Mouse (Mus musculus): Measurements from ENCODE around the gene Tm6sf1. TPM values are rescaled to one million over a fixed set of nuclear protein-coding genes. Genes with fewer than 3 reads are reported as not detected.
A peak's percentile ranks its signal among the peaks of the same experiment; 100 is the strongest.

Gene Tm6sf1
- polyA plus RNA-seq, 1 experiment from 2014 or later: 14.3 TPM

- H3K4me1 ChIP-seq (ENCODE audit: insufficient read depth, low read length): no peaks in the 10 kb centered on the region
- H3K36me3 ChIP-seq (ENCODE audit: insufficient read depth, low read length): no peaks in the 10 kb centered on the region; the same call in 1 of the 2 replicates
- no peaks in the 10 kb centered on the region; the same call in 1 of the 2 replicates for H3K9me3 ChIP-seq (ENCODE audit: low read length)
- no peaks in the 10 kb centered on the region for H3K27me3 ChIP-seq (ENCODE audit: insufficient read depth, low read length)
- WGBS: 47% methylated on average over 1 of the region's 1 CpGs
- no peak for ATAC-seq (ENCODE audit: low FRiP score, low TSS enrichment)
- no peak overlapping the region for H3K4me2 ChIP-seq (replicated peaks; ENCODE audit: low read depth, low read length)
- H3K27ac ChIP-seq (ENCODE audit: low read length): no peak overlapping the region
- no peak overlapping the region for H3K4me3 ChIP-seq (ENCODE audit: low read length)
- H3K9ac ChIP-seq (replicated peaks; ENCODE audit: low read length): no peak overlapping the region
Observed at GRCm38 (mm10) chr7:81873807-81874206, 15.0 kb downstream of the Tm6sf1 start.

GRCm38 (mm10) chr7:81874636-81875035, 15.8 kb downstream of the Tm6sf1 start:
- Histone ChIP-seq H3K4me2 (replicated peaks; ENCODE audit: low read depth, low read length) (no peak overlapping the region), H3K36me3 (ENCODE audit: insufficient read depth, low read length) (no peaks in the 10 kb centered on the region; the same call in 1 of the 2 replicates), H3K27me3 (ENCODE audit: insufficient read depth, low read length) (no peaks in the 10 kb centered on the region), H3K4me3 (ENCODE audit: low read length) (no peak overlapping the region), H3K4me1 (ENCODE audit: insufficient read depth, low read length) (no peaks in the 10 kb centered on the region), H3K27ac (ENCODE audit: low read length) (no peak overlapping the region), H3K9ac (replicated peaks; ENCODE audit: low read length) (no peak overlapping the region), H3K9me3 (ENCODE audit: low read length) (no peaks in the 10 kb centered on the region; the same call in 1 of the 2 replicates)
- ATAC-seq (ENCODE audit: low FRiP score, low TSS enrichment): no peak
- 73% methylated on average over 6 of the region's 6 CpGs for WGBS

- ATAC-seq (ENCODE audit: low FRiP score, low TSS enrichment): no peak
- H3K36me3 ChIP-seq (ENCODE audit: insufficient read depth, low read length): no peaks in the 10 kb centered on the region; the same call in 1 of the 2 replicates
- H3K4me1 ChIP-seq (ENCODE audit: insufficient read depth, low read length): no peaks in the 10 kb centered on the region
- WGBS: 71% methylated on average over 9 of the region's 9 CpGs
- H3K27me3 ChIP-seq (ENCODE audit: insufficient read depth, low read length): no peaks in the 10 kb centered on the region
- H3K9ac ChIP-seq (replicated peaks; ENCODE audit: low read length): no peak overlapping the region
- no peaks in the 10 kb centered on the region for H3K9me3 ChIP-seq (ENCODE audit: low read length)
- H3K4me3 ChIP-seq (ENCODE audit: low read length): no peak overlapping the region
- no peak overlapping the region for H3K4me2 ChIP-seq (replicated peaks; ENCODE audit: low read depth, low read length)
- no peak overlapping the region for H3K27ac ChIP-seq (ENCODE audit: low read length)
Observed at GRCm38 (mm10) chr7:81875372-81875771, 16.6 kb downstream of the Tm6sf1 start.

GRCm38 (mm10) chr7:81880286-81880685, 21.5 kb downstream of the Tm6sf1 start:
- Histone ChIP-seq H3K4me1 (ENCODE audit: insufficient read depth, low read length) (no peaks in the 10 kb centered on the region), H3K9me3 (ENCODE audit: low read length) (no peaks in the 10 kb centered on the region), H3K4me2 (replicated peaks; ENCODE audit: low read depth, low read length) (no peak overlapping the region), H3K27ac (ENCODE audit: low read length) (no peak overlapping the region), H3K36me3 (ENCODE audit: insufficient read depth, low read length) (no peaks in the 10 kb centered on the region), H3K4me3 (ENCODE audit: low read length) (no peak overlapping the region), H3K9ac (replicated peaks; ENCODE audit: low read length) (no peak overlapping the region), H3K27me3 (ENCODE audit: insufficient read depth, low read length) (no peaks in the 10 kb centered on the region)
- ATAC-seq (ENCODE audit: low FRiP score, low TSS enrichment): no peak
- 83% methylated on average over 5 of the region's 5 CpGs for WGBS

- Histone ChIP-seq H3K9ac (replicated peaks; ENCODE audit: low read length) (no peak overlapping the region), H3K4me3 (ENCODE audit: low read length) (no peak overlapping the region), H3K4me2 (replicated peaks; ENCODE audit: low read depth, low read length) (no peak overlapping the region), H3K27me3 (ENCODE audit: insufficient read depth, low read length) (no peaks in the 10 kb centered on the region), H3K4me1 (ENCODE audit: insufficient read depth, low read length) (no peaks in the 10 kb centered on the region), H3K36me3 (ENCODE audit: insufficient read depth, low read length) (no peaks in the 10 kb centered on the region), H3K9me3 (ENCODE audit: low read length) (no peaks in the 10 kb centered on the region), H3K27ac (ENCODE audit: low read length) (no peak overlapping the region)
- 78% methylated on average over 4 of the region's 4 CpGs for WGBS
- no peak for ATAC-seq (ENCODE audit: low FRiP score, low TSS enrichment)
Observed at GRCm38 (mm10) chr7:81880797-81881196, 22.0 kb downstream of the Tm6sf1 start.

- Histone ChIP-seq H3K4me3 (ENCODE audit: low read length) (no peak overlapping the region), H3K9me3 (ENCODE audit: low read length) (no peaks in the 10 kb centered on the region), H3K9ac (replicated peaks; ENCODE audit: low read length) (no peak overlapping the region), H3K4me2 (replicated peaks; ENCODE audit: low read depth, low read length) (no peak overlapping the region), H3K27ac (ENCODE audit: low read length) (no peak overlapping the region), H3K4me1 (ENCODE audit: insufficient read depth, low read length) (no peaks in the 10 kb centered on the region), H3K36me3 (ENCODE audit: insufficient read depth, low read length) (0 out of 2 replicates have a peak, but pooled peaks cover 2% of the 10 kb centered on the region), H3K27me3 (ENCODE audit: insufficient read depth, low read length) (no peaks in the 10 kb centered on the region)
- ATAC-seq (ENCODE audit: low FRiP score, low TSS enrichment): no peak
- WGBS: 86% methylated on average over 3 of the region's 3 CpGs
Observed at GRCm38 (mm10) chr7:81881600-81881999, 22.8 kb downstream of the Tm6sf1 start.

- H3K27ac ChIP-seq (ENCODE audit: low read length): no peak overlapping the region
- H3K9me3 ChIP-seq (ENCODE audit: low read length): no peaks in the 10 kb centered on the region
- WGBS: 93% methylated on average over 4 of the region's 4 CpGs
- H3K27me3 ChIP-seq (ENCODE audit: insufficient read depth, low read length): no peaks in the 10 kb centered on the region
- no peak overlapping the region for H3K9ac ChIP-seq (replicated peaks; ENCODE audit: low read length)
- no peak for ATAC-seq (ENCODE audit: low FRiP score, low TSS enrichment)
- no peaks in the 10 kb centered on the region for H3K4me1 ChIP-seq (ENCODE audit: insufficient read depth, low read length)
- no peak overlapping the region for H3K4me2 ChIP-seq (replicated peaks; ENCODE audit: low read depth, low read length)
- H3K4me3 ChIP-seq (ENCODE audit: low read length): no peak overlapping the region
- 0 out of 2 replicates have a peak, but pooled peaks cover 2% of the 10 kb centered on the region for H3K36me3 ChIP-seq (ENCODE audit: insufficient read depth, low read length)
Observed at GRCm38 (mm10) chr7:81885128-81885527, 26.3 kb downstream of the Tm6sf1 start.

GRCm38 (mm10) chr7:81899361-81899760, 40.6 kb downstream of the Tm6sf1 start:
- Histone ChIP-seq H3K4me2 (replicated peaks; ENCODE audit: low read depth, low read length) (peak overlapping the region; percentile 33; the same call in 1 of the 2 replicates), H3K27ac (ENCODE audit: low read length) (no peak overlapping the region), H3K36me3 (ENCODE audit: insufficient read depth, low read length) (no peaks in the 10 kb centered on the region), H3K4me1 (ENCODE audit: insufficient read depth, low read length) (peaks cover 9% of the 10 kb centered on the region; the same call in 1 of the 2 replicates), H3K27me3 (ENCODE audit: insufficient read depth, low read length) (no peaks in the 10 kb centered on the region), H3K9ac (replicated peaks; ENCODE audit: low read length) (no peak overlapping the region), H3K4me3 (ENCODE audit: low read length) (no peak overlapping the region), H3K9me3 (ENCODE audit: low read length) (no peaks in the 10 kb centered on the region)
- ATAC-seq (ENCODE audit: low FRiP score, low TSS enrichment): no peak; the same call in 1 of the 2 replicates
- 42% methylated on average over 11 of the region's 11 CpGs for WGBS

GRCm38 (mm10) chr7:81904094-81904493, 45.3 kb downstream of the Tm6sf1 start:
- H3K27me3 ChIP-seq (ENCODE audit: insufficient read depth, low read length): no peaks in the 10 kb centered on the region
- no peak overlapping the region for H3K4me2 ChIP-seq (replicated peaks; ENCODE audit: low read depth, low read length)
- 33% methylated on average over 4 of the region's 4 CpGs for WGBS
- no peaks in the 10 kb centered on the region for H3K9me3 ChIP-seq (ENCODE audit: low read length)
- no peaks in the 10 kb centered on the region for H3K36me3 ChIP-seq (ENCODE audit: insufficient read depth, low read length)
- no peak overlapping the region for H3K9ac ChIP-seq (replicated peaks; ENCODE audit: low read length)
- peaks cover 8% of the 10 kb centered on the region; the same call in 1 of the 2 replicates for H3K4me1 ChIP-seq (ENCODE audit: insufficient read depth, low read length)
- peak; percentile 54; the same call in 1 of the 2 replicates for ATAC-seq (ENCODE audit: low FRiP score, low TSS enrichment)
- no peak overlapping the region for H3K27ac ChIP-seq (ENCODE audit: low read length)
- H3K4me3 ChIP-seq (ENCODE audit: low read length): no peak overlapping the region

GRCm38 (mm10) chr7:81904926-81905325, 46.1 kb downstream of the Tm6sf1 start:
- H3K27ac ChIP-seq (ENCODE audit: low read length): no peak overlapping the region
- 94% methylated on average over 2 of the region's 2 CpGs for WGBS

More at GRCm38 (mm10) chr7:81904926-81905325, 46.1 kb downstream of the Tm6sf1 start:
- no peaks in the 10 kb centered on the region for H3K9me3 ChIP-seq (ENCODE audit: low read length)
- H3K4me2 ChIP-seq (replicated peaks; ENCODE audit: low read depth, low read length): no peak overlapping the region
- no peak overlapping the region for H3K9ac ChIP-seq (replicated peaks; ENCODE audit: low read length)
- no peaks in the 10 kb centered on the region for H3K27me3 ChIP-seq (ENCODE audit: insufficient read depth, low read length)
- H3K4me1 ChIP-seq (ENCODE audit: insufficient read depth, low read length): peaks cover 6% of the 10 kb centered on the region; the same call in 1 of the 2 replicates
- ATAC-seq (ENCODE audit: low FRiP score, low TSS enrichment): no peak
- H3K36me3 ChIP-seq (ENCODE audit: insufficient read depth, low read length): no peaks in the 10 kb centered on the region
- H3K4me3 ChIP-seq (ENCODE audit: low read length): no peak overlapping the region

All from kidney, embryonic 16.5 days (tissue).